Mouse (Mus musculus) liver, embryonic 16.5 days (tissue): Measurements from ENCODE around the gene Sh2b1. TPM values are rescaled to one million over a fixed set of nuclear protein-coding genes. Genes with fewer than 3 reads are reported as not detected.

Source experiments
- ATAC-seq: fragments of 200-750 bp; cut with Nextera tagmentation; 2 replicates; pipeline ENCODE4 v1.8.0; 2017; ENCODE audit warnings: low read depth, mild to moderate bottlenecking, moderate number of reproducible peaks, moderate library complexity
- H3K27ac ChIP-seq: fragments of 300-500 bp; sonication (generic); 2 replicates; pipeline ENCODE4 v1.5.1; 2014; ENCODE audit warnings: mild to moderate bottlenecking, low read length
- H3K27me3 ChIP-seq: fragments of 300-500 bp; sonication (generic); 2 replicates; pipeline ENCODE4 v1.6.1; 2014; ENCODE audit warnings: low read depth, low read length, mixed read lengths; ENCODE audit not compliant: control insufficient read depth, insufficient read depth
- H3K36me3 ChIP-seq: fragments of 300-500 bp; sonication (generic); 2 replicates; pipeline ENCODE4 v1.6.1; 2014; ENCODE audit warnings: mild to moderate bottlenecking; ENCODE audit not compliant: control insufficient read depth, insufficient read depth
- H3K4me1 ChIP-seq: fragments of 300-500 bp; sonication (generic); 2 replicates; pipeline ENCODE4 v1.6.1; 2014; ENCODE audit warnings: low read depth, low read length, mixed read lengths; ENCODE audit not compliant: control insufficient read depth
- H3K4me2 ChIP-seq: fragments of 300-500 bp; sonication (generic); 2 replicates; pipeline ENCODE4 v1.6.1; 2014; ENCODE audit warnings: low read depth, low read length, mixed read lengths
- H3K4me3 ChIP-seq: fragments of 300-500 bp; sonication (generic); 2 replicates; pipeline ENCODE4 v1.5.1; 2014; ENCODE audit warnings: low read depth, mild to moderate bottlenecking, low read length
- H3K9ac ChIP-seq: fragments of 300-500 bp; sonication (generic); 2 replicates; pipeline ENCODE4 v1.6.1; 2014; ENCODE audit warnings: low read depth, low read length
- H3K9me3 ChIP-seq: fragments of 300-500 bp; sonication (generic); replicated peaks from 2 replicates; pipeline ENCODE4 v1.6.1; 2016; ENCODE audit warnings: low read length; ENCODE audit not compliant: control insufficient read depth
- WGBS: fragments of 180-500 bp; shearing (Covaris S2); extraction: QIAGEN DNeasy Blood & Tissue Kit; methylation state at CpG from one replicate; pipeline ENCODE4 v1.1.7; 2014; ENCODE audit not compliant: insufficient replicate concordance; 5-methylcytosine and 5-hydroxymethylcytosine counted together
- polyA plus RNA-seq: library from polyadenylated mRNA; unstranded; fragments of >200 nt; fragmentation: Nextera tagmentation; extraction: Ambion mirVana; gene quantifications from 2 replicates; pipeline ENCODE4 v1.2.1, GENCODE M21; 2015

Sh2b1 gene
- polyA plus RNA-seq, 1 experiment from 2014 or later = 14.5 TPM

DNA sequence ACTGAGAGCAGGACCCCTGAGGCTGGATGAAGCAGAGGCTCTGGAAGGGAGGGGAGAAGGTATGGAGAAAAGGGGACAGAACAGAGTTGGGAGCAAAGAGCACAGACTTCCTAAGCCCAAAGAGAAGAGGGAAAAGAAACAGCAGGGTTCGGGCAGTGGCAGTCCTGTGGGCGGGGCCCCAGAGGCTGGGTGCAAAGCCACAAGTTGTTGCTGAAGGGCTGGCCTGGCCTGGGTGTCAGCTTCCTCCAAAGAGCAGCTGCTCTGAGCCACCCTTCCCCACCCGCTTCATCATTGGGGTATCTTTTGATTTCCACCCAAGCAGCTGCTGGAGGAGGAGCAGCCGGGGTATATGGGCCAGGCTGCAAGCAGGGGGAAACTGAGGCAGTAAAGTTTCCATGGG, 11.1 kb downstream of the Sh2b1 start:
- Histone ChIP-seq H3K36me3 (peaks cover 14% of the 10 kb centered on the region), H3K9me3 (no peaks in the 10 kb centered on the region), H3K27ac (no peak overlapping the region), H3K4me2 (no peak overlapping the region), H3K9ac (no peak overlapping the region), H3K4me1 (peaks cover 12% of the 10 kb centered on the region), H3K27me3 (no peaks in the 10 kb centered on the region), H3K4me3 (no peak overlapping the region)
- WGBS = 20% methylated on average over 4 of the region's 4 CpGs
- no peak for ATAC-seq

DNA sequence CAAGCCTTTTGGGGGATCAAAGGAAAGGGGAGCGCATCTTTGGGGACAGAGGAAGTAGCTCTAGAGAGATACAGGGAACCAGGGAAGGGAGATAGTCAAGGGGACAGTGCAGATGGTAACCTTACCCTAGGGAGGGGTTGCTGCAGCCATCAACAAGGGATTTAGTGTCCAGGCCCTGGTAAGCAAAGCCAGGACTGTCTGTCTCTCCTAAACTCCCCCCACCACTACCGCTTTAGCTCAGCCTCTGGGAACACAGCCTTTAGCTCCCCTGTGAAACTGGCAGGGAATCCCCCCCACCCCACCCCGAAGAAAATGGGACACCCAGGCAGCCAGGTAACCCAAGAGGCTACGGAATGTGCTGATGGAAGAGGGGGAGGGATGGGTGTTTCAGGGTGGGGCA, 11.7 kb downstream of the Sh2b1 start:
- 64% methylated on average over 4 of the region's 4 CpGs for WGBS
- Histone ChIP-seq H3K4me2 (no peak overlapping the region), H3K9ac (no peak overlapping the region), H3K4me1 (peaks cover 12% of the 10 kb centered on the region), H3K36me3 (peaks cover 9% of the 10 kb centered on the region), H3K9me3 (no peaks in the 10 kb centered on the region), H3K27me3 (no peaks in the 10 kb centered on the region), H3K4me3 (no peak overlapping the region), H3K27ac (no peak overlapping the region)
- ATAC-seq = no peak

DNA sequence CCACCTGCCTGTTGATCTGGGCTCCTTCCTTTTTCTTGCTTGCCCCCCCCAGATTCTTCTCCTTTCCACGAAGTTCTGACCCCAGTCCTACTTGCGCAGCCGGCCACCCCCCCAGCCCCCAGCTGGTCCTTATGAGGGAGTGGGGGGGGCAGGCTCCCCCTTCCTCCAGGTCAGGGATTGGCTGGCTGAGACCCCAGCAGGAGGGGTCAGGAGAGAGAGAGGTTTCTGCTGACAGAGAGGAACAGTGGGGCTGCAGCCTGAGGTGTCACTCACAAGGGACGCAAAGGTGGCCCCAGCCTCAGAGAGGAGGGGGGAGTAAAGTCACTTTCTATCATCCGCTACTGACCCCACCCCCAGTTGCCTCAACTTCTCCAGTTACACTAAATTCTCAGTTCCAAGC, 12.2 kb downstream of the Sh2b1 start, which contains the start of gene Atp2a1:
Atp2a1 (minus strand) TSS at position 105 of the 400 bp plus-strand sequence.
- Histone ChIP-seq H3K9me3 (no peaks in the 10 kb centered on the region), H3K27ac (no peak within 1 kb of the TSS), H3K4me1 (peaks cover 12% of the 10 kb centered on the region), H3K4me3 (no peak within 1 kb of the TSS), H3K9ac (no peak within 1 kb of the TSS), H3K4me2 (no peak within 1 kb of the TSS), H3K27me3 (no peaks in the 10 kb centered on the region), H3K36me3 (peaks cover 6% of the 10 kb centered on the region)
- WGBS = 58% methylated on average over 5 of the region's 5 CpGs
- no peak for ATAC-seq

DNA sequence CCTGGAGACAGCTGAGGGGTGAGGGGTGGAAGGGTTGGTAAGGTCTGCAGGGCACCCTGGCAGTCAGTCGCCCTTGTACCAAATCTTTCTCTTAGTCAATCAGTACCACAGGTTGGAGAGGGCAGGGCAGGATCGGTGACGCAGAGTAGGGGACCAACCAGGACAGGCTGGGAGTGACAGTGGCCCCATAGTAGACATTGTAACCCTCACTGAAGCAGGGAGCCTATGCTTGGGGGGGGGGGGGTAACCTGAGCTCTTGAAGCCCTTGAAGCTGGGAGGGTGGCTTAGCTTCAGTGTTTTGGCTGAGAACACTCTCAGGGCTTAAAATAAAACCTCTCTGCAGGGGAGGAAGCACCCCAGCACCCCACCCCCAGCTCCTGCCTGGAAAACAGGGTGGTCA, 13.6 kb downstream of the Sh2b1 start:
- Histone ChIP-seq H3K27me3 (no peaks in the 10 kb centered on the region), H3K27ac (no peak overlapping the region), H3K4me2 (no peak overlapping the region), H3K4me3 (no peak overlapping the region), H3K36me3 (no peaks in the 10 kb centered on the region), H3K4me1 (peaks cover 12% of the 10 kb centered on the region), H3K9me3 (no peaks in the 10 kb centered on the region), H3K9ac (no peak overlapping the region)
- 76% methylated on average over 3 of the region's 3 CpGs for WGBS
- no peak for ATAC-seq

DNA sequence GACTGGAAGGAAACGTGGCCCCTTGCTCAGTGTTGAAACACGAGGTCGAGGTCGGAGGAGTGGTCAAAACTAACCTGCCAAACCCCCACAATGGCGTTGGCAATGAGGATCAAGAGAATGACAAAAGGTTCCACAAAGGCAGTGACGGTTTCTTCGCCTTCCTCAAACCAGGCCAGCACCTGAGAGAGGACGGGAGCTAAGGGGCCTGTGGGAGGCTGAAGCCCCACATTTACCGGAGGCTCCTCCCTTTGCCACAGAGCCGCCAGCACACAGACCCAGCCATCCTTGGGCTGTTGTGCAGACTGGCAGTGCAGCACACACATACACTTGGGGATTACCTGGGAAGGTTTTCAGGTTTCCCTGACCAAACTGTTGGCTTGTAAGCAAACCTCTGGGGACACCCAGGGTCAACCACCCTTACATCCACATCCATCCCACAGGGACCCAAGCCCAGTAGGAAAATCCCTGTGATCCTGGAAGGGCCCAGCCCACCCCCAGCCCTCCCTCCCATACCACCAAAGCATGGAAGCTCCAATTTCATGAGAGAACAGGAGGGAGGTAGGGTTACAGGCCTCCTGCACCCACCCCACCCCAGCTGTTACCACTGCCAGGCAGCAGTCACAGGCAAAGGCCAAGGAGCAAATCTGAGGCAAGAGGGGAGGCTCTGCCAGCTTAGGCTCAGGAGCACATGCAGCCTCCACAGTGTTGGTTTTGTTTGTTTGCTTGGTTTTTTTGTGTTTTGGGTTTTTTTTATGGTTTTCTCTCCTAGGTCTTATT, 14.4 kb downstream of the Sh2b1 start:
- WGBS = 47% methylated on average over 10 of the region's 10 CpGs

DNA sequence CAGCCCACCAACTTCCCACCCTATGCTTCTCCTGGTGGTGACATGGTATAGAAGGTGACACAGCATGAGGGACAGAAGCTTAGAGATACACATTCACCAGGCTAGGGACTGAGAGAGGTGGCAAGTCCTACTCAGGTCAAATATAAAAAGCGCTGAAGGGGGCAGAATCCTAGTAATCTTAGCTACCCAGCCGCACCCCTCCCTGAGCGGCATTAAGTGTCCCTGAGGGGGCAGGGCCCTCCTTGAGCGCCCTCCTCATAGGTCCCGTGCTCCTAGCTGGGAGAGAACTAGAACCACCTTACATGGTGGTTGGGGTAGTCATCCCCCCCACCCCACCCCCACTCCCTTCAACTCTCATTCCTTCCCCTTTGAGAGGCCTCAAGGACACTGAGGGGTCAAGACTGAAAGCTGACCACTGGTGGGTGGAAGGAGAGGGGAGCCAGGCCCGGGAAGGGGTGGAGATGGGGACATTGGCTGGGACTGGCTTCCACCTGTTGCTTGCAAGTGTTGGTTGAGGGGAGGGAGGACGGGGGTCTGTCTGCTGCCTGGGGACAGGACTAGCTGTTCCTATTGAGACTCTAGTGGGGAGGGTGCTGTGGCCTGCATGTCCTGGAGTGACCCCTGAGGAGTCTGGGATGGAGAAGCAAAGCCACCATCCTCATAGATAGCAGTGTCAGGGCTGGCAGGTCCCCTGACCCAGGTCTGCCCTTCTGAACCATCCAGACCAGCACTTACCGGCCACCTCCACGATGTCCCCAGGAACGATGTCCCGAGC, 16.2 kb downstream of the Sh2b1 start:
- Histone ChIP-seq H3K27me3 (no peaks in the 10 kb centered on the region), H3K4me2 (no peak overlapping the region), H3K9ac (no peak overlapping the region), H3K4me3 (no peak overlapping the region), H3K4me1 (no peaks in the 10 kb centered on the region; the same call in 1 of the 2 replicates), H3K9me3 (no peaks in the 10 kb centered on the region), H3K36me3 (no peaks in the 10 kb centered on the region), H3K27ac (no peak overlapping the region)
- WGBS = 66% methylated on average over 11 of the region's 11 CpGs
- ATAC-seq = no peak

More for the DNA sequence above, 14.4 kb downstream of the Sh2b1 start:
- H3K9me3 ChIP-seq = no peaks in the 10 kb centered on the region
- H3K4me1 ChIP-seq = peaks cover 12% of the 10 kb centered on the region
- no peak for ATAC-seq
- no peak overlapping the region for H3K4me3 ChIP-seq
- H3K27me3 ChIP-seq = no peaks in the 10 kb centered on the region
- no peak overlapping the region for H3K27ac ChIP-seq
- H3K36me3 ChIP-seq = no peaks in the 10 kb centered on the region
- H3K9ac ChIP-seq = no peak overlapping the region
- H3K4me2 ChIP-seq = no peak overlapping the region

DNA sequence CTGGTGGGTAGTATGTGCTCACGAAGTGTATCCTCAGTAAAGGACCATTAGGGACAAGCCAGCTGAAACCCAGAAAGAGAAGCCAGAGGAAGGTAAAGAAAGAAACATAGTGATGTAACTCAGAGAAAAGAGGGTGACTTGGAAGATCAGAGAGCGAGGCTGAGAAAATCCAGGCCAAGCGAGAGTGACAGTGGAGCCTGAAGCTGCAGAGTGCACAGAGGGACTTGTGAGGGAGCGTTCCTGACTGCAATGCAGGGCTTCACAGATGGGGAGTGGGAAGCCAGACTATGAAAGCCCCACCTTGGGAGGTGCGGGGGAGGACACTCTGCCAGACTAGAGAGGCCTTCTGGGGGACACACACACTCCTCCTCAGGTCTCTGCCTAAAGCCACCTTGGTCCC, 17.0 kb downstream of the Sh2b1 start:
- Histone ChIP-seq H3K4me1 (no peaks in the 10 kb centered on the region), H3K27me3 (no peaks in the 10 kb centered on the region), H3K4me3 (no peak overlapping the region), H3K4me2 (no peak overlapping the region), H3K9ac (no peak overlapping the region), H3K36me3 (no peaks in the 10 kb centered on the region), H3K9me3 (no peaks in the 10 kb centered on the region), H3K27ac (no peak overlapping the region)
- no peak for ATAC-seq
- WGBS = 67% methylated on average over 5 of the region's 5 CpGs

DNA sequence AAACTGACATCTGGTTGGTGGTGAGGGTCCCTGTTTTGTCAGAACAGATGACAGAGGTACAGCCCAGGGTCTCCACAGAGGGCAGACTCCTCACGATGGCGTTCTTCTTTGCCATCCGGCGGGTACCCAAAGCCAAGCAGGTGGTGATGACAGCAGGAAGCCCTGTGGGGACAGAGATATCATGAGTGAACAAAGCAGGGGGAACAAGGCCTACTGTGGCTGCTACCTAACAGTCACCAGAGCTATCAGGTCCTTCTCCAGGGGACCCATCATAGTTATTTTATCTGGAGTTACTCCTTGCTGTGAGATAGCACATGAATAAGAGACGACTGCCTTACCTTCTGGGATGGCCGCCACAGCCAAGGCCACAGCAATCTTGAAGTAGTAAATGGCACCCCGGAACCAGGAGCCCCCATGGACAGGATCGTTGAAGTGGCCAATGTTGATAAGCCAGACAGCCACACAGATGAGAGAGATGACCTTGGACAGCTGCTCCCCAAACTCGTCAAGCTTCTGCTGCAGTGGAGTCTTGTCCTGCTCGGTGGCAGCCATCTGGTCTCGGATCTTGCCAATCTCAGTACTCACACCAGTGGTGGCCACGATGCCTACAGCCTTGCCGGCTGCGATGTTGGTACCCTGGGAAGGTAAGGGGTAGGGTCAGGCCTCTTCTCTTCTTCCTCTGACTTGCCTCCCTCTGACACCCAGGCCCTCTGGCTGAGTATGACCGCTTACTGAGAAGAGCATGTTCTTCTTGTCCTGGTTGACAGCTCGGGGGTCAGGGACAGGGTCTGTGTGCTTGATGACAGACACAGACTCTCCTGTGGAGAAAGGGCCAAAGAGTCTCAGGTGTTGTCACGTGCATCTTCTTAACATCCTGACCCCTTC, 18.6 kb downstream of the Sh2b1 start:
- H3K9ac ChIP-seq = no peak overlapping the region
- no peaks in the 10 kb centered on the region for H3K4me1 ChIP-seq
- WGBS = 46% methylated on average over 17 of the region's 17 CpGs
- no peak overlapping the region for H3K4me2 ChIP-seq
- no peak for ATAC-seq
- no peak overlapping the region for H3K4me3 ChIP-seq
- no peaks in the 10 kb centered on the region for H3K27me3 ChIP-seq
- no peaks in the 10 kb centered on the region for H3K9me3 ChIP-seq
- no peak overlapping the region for H3K27ac ChIP-seq
- no peaks in the 10 kb centered on the region for H3K36me3 ChIP-seq
